Mouse (Mus musculus) liver, adult (tissue): Measurements from ENCODE around the gene Gm42791.

Experiments used
- GATA4 ChIP-seq: IDR thresholded peaks from 2 replicates; pipeline ENCODE4 v1.6.1; 2014; ENCODE audit warnings: mild to moderate bottlenecking, low read length; ENCODE audit not compliant: insufficient replicate concordance

The Gm42791 gene

DNA sequence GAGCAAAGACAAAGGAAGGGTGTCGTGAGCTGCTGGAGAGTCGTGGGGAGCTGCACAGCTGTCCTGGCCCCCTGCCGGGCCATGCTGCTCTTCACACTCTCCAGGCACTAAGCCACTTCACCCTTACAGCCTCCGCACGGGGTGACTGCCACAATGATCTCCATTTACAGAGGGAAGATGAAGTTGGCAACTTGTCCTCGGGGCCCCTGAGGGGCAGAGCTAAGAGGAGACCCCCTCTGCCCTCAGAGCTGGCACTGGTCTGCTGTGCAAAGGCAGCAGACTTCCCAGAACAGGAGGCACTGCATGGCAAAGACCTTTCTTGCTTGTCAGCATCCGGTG, 85.9 kb downstream of the Gm42791 start:
- TF ChIP-seq GATA4: no peak

- no peak for TF ChIP-seq GATA4
Observed at GRCm38 (mm10) chr5:148908191-148909056, 86.5 kb downstream of the Gm42791 start.

GRCm38 (mm10) chr5:148906305-148906704, 88.6 kb downstream of the Gm42791 start:
- no peak for TF ChIP-seq GATA4

DNA sequence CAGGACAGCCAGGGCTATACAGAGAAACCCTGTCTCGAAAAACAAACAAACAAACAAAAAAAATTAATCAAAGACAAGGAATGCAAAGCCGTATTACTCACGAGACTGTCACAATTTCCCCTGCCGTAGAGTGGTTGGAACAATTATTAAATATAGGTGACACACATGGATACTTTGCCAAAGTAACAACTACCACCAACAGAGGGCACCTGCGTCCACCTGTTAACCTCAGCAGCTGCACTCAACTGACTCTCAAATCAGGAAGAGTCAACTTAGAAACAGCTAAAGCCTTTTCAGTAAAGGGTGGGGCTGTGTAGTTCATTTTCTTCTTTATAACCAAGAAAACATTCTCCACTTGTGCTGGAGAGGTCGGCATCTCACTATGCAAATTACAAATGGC, 90.1 kb downstream of the Gm42791 start:
- no peak for TF ChIP-seq GATA4

GRCm38 (mm10) chr5:148899361-148899760, 95.6 kb downstream of the Gm42791 start:
- TF ChIP-seq GATA4: no peak

DNA sequence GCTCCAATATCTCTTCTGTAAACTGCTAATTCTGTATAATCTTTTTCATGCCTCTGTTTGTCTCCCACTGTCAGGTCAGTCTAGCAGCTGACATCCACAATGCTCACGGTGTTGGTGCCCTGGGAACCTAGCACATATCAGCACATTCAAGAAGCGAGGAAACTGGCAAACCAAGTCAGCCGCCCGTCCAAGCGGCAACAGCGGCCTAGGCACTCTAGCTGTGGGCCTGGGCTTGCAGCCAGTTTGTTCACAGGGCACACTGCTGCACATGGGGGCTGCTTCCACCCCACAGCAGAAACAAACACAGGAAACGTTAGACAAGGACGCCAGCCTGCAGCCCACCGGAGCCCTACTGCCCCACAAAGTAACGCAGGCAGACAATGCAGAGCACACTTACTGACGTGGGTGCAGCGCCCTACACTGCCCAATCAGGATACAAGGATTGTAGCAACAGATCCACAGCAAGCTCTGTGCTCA, 97.0 kb downstream of the Gm42791 start:
- no peak for TF ChIP-seq GATA4

DNA sequence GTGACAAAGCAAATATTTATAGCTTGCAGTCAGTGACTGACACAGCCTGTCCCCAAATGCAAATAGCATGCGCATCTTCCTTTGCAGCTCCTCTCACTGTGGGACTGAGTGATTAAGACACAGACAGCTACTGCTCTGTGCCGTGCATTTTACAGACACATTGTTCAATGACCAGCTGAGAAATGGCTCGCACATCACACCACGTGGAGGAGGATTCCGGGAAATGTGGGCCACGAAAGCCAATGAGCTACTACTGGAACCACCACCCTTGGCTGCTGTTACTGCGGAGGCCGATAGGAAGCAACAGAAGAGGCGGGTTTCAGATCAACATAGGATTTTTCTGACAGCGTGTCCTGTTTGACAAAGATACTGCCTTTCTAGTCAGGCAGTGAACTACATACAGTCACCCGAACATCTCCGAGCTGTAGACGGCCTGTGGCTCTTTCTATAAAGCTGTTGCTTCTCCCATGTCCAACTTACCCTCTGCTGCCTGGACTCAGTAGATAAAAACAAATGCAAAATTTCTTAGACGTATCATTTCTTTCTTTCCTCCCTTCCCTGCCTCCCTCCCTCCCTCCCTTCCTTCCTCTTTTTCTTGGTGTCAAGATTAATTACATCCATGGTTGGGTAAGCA, 97.8 kb downstream of the Gm42791 start:
- no peak for TF ChIP-seq GATA4

DNA sequence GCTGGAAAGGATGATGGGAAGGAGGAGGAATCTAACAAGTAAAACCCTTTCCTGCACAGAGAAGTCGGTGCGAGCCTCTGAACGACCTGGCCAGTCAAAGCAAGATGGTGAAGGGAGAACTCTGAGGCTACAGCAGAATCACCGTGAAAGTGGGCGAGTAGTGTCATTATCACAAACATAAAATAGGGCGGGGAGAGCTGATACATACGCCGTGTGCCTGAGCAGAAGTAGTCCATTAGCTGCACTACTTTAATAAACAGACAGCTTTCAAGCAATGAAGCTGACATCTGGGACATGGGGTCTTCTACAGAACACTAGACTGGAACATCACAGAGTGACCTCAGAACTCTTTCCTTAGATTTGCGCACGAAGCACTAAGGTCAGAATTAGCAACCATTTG, 98.4 kb downstream of the Gm42791 start:
- no peak for TF ChIP-seq GATA4

- TF ChIP-seq GATA4: no peak
Observed at GRCm38 (mm10) chr5:148895833-148896232, 99.1 kb downstream of the Gm42791 start.

- TF ChIP-seq GATA4: no peak
Observed at GRCm38 (mm10) chr5:148895034-148895433, 99.9 kb downstream of the Gm42791 start.

GRCm38 (mm10) chr5:148890237-148890636, 104.7 kb downstream of the Gm42791 start:
- TF ChIP-seq GATA4: no peak

DNA sequence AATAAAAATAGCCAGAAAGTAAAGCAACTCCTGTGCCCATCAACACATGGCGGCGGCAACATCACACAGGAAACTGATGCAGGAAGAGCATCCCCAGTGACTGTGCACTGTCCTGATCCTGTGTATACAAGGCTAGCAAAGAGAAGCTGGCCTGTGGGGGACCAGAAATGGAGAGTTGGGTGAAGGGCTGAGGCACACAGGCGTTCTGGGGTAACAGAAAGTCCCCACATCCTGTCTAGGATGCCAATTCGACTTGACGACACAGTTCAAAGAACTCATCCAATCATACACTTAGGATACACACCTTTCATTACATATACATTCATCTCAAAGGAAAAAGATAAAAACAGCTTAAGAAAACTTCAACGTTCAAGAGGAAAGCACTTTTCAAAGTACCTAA, 106.9 kb downstream of the Gm42791 start:
- no peak for TF ChIP-seq GATA4

DNA sequence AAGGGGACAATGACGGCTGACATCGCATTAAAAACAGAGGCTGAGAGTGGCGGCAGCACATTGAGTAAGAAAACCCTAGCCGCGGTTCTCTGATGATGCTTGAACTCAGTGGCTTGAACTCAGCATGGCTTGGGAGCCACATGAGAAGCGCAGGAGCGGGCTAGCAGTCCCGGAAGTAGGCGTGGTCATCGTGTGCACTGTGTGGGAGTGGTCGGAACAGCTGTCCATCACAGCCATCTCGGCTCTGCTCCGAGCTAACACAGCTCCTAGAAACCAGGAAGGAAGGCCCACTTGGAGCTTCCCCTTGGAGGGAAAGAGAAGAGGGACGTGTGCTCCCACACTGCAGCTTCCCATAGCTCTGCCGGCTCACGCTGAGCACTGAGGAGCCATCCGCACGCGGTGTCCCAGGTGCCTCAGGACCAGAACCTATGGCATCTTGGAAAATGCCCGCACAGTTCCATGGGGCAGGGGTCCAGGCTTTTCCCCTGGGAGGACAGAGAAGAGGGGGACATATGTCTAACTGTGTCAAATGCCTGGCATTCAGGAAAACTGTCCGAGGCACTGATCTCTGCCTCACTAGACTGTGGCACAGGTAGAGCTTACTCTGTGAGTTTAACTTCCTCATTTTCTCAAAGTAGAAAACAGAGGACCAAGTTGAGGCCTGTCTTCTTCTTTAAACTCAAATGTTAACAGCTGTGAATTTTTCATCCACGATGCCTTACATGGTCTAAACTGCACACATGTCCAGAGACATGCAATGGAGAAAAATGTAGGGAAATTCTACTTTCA, 108.9 kb downstream of the Gm42791 start:
- TF ChIP-seq GATA4: no peak

DNA sequence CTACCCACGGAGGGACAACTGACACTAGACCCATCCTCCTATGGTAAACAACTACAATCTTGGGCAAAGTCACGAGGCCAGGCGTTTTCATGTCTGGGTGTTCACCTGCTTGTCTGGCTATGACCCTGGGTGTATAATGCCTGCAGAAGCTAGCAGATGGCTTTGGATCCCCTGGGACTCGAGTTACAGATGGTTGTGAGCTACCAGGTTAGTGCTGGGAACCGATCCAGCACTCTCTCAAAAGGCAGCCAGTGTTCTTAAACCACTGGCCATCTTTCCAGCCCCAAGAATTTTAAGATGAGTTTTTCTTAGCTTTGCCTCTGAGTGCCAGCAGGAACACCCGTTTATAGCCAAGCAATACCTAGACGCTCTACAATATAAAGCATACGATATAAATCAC, 111.3 kb downstream of the Gm42791 start:
- TF ChIP-seq GATA4: no peak

GRCm38 (mm10) chr5:148879218-148879617, 115.7 kb downstream of the Gm42791 start:
- no peak for TF ChIP-seq GATA4

- TF ChIP-seq GATA4: no peak
Observed at GRCm38 (mm10) chr5:148873116-148873515, 121.8 kb downstream of the Gm42791 start.
